Mouse (Mus musculus) neutrophil, adult 5-6 weeks (primary cell): ENCODE data around the gene Gnb2. TPM values are rescaled to one million over a fixed set of nuclear protein-coding genes. Genes with fewer than 3 reads are reported as not detected.

Source experiments
- ATAC-seq: fragments of 151-379, 151-347 bp; 2 replicates; pipeline ENCODE4 v1.8.0; 2017; ENCODE audit warnings: mild to moderate bottlenecking, moderate TSS enrichment; ENCODE audit not compliant: insufficient number of reproducible peaks, poor library complexity, low FRiP score, severe bottlenecking; ENCODE audit errors: extremely low read depth
- total RNA-seq: library from RNA; stranded (forward); fragments of 200-1000 nt; gene quantifications from 2 replicates; pipeline ENCODE4 v1.2.3, GENCODE M21; 2017

Gnb2 gene
- total RNA-seq, 1 experiment from 2014 or later: 434 TPM

DNA sequence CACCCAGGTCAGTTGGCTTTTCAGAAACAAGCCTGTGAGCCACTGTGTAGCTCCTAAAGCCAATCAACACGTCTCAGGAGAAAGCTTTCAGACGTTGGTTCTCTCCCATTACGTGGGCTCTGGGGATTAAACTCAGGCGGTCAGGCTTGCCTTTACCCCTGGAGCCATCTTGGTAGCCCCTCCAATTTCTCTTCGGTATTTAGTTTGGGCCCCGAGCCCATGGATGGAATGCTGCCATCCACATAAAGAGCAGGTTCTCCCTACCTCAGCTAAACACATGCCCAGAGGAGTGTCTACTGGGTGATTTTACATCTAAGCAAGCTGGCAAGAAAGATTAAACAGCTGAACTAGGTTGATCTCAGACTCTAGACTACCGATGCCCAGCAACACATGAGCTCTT lies 33.1 kb downstream of the Gnb2 start:
- ATAC-seq: no peak

DNA sequence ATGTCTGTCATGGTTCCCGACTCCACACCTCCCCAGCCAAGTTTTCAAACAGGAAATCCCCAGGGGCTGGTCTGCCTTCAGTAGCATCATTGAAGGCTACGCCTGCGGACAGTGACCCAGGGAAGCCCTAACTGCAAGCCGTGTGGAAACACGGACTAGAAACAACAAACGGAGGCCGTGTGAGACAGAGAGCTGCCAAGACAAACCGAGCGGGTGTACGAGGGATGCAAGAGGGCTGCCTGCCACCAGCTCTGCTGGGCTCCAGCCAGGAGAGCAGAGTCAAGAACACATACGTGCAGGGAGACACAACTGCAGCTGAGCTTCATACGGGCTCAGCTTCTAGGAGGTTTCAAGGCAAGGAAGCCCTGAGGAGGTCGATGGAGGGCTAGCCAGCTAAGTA lies 39.5 kb downstream of the Gnb2 start:
- ATAC-seq: no peak

DNA sequence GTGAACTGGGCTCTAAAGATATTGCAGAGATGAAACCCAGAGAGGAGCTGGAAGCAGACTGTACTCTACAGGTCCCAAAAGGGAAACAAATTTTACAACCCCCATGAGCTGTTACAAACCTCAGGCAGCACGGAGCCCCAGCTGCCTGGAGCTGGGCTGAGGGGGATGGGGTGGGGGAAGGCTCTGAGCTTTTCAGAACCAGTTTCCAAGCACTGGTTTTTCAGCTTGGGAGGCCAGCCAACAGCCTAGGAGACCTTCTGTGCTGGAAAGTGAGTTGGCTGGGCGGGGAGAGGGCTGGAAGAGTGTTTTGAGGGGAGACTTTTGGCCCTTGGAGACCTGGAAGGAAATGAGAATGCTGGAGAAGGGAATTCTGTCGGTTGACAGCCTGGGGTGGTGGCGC lies 41.8 kb downstream of the Gnb2 start:
- no peak for ATAC-seq

DNA sequence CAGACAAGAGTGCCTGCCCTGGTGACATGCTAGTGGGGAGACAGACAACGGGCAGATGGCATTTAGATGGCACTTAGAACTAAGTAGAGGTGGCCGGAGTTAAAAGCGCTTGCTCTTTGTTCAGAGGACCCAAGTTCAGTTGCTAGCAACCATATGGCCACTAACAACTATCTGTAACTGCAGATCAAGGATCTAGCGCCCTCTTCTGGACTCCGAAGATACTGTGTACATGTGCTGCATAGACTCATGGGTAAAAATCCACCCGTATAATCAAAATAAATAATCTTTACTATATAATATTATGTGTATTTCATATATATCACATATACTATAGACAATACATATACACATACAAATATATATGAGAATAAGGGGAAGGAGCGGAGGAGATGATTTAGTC lies 45.7 kb downstream of the Gnb2 start:
- no peak for ATAC-seq

DNA sequence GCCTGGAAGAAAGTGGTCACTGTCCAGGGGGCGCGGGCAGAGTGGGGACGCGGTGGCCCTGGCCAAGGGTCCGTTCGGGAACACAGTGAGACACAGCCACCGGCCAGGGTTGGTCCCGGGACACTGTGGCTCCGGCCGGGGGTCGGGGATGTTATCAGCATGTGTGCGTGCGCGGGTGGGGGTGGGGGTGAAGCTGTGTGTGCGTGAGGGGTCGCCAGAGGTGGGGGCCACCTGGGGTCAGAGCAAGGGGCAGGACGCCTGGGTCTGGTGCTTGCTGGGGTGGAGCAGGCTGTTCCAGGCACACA lies 47.5 kb downstream of the Gnb2 start:
- ATAC-seq: no peak

DNA sequence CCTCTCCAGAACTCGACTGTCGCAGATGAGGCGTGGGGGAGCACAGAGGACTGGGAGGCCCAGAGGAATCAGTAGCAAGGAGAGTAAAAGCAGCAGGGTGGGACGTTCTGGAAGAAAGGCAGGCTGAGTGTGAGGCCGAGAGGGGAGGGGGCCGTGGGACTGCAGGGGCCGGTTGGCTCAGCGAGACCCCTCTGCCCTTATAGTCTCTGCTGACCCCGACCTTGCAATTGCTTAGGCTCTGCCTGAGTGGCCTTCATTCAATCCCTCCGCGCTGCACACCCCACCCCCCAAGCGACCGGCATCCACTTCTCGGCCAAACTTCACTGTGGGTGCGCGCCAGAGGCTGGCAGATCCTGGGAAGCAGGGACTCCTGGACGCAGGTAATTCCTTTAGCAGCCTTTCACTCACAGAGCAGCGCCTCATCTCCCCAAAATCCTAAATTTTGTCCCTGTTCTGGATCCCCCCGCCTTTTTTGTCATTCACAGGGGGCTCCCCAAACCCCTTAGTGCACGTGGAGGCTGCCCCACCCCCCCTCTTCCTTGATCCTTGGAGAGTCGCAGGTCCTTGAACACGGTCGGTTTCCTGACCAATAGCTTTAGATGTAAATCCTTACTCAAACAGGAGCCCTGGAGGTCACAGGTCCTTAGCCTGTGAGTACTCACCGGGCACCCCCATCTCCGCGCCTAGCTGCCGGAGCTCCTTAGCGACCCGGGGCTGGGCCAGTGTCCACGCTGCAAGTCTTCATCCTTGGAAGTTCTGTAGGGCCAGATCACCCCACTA lies 48.0 kb downstream of the Gnb2 start:
- ATAC-seq: no peak

DNA sequence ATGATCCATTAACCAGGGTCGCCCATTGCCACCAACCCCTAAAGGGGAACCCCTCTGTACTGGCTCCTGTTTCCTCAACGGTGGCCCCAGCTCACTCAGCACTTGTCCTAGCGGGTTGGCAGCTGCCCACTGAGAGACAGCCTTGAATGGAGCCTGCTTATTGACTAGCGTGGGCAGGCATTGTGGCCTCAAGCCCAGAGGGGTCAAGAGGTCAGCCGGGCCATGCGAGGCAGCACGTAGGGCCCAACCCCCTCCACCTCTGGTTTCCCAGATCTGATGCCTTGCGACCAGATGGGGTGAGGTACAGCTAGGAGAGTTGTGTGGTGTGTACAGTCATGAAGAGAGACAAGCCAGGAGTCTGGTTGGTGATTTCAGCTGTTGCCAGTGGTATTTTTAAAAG lies 51.4 kb downstream of the Gnb2 start:
- no peak for ATAC-seq

DNA sequence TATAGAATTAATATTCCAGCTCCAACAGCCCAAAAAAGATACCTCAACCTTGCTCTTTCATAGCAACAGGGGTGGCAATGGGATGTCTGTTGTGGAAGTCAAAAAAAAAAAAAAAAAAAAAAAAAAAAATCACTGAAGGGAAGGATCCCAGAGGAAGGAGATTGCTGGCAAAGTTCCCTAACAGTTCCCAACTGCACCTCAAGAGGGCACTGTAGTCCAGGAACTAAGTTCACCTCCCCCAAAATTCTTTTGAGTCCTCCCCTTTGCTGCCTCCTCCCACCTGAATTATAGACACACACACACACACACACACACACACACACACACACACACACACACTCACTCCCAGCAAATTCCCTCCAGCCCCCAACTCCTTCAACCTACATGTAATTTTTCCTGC lies 52.2 kb downstream of the Gnb2 start:
- ATAC-seq: 0 out of 2 replicates have a peak, but pooled peaks have one; percentile 48

Other genes starting within 250 kb of the Gnb2 start
- gene Ache, start 246.0 kb downstream of the Gnb2 start, total RNA-seq: 0.25 and 0.47 TPM in 2 replicates
- 3.8 and 4.2 TPM in 2 replicates for gene Ufsp1, start 238.9 kb downstream of the Gnb2 start, total RNA-seq
- 326 and 333 TPM in 2 replicates for gene Srrt, start 225.8 kb downstream of the Gnb2 start, total RNA-seq
- 5.5 and 7.1 TPM in 2 replicates for gene Trip6, start 219.1 kb downstream of the Gnb2 start, total RNA-seq
- gene Slc12a9, start 199.9 kb downstream of the Gnb2 start, total RNA-seq: 38.5 and 44.8 TPM in 2 replicates
- gene Ephb4, start 183.4 kb downstream of the Gnb2 start, total RNA-seq: not detected in 2 replicates
- gene Zan, start 56.4 kb downstream of the Gnb2 start, total RNA-seq: not detected in 2 replicates
- 16.0 and 20.0 TPM in 2 replicates for gene Pop7, start 31.0 kb downstream of the Gnb2 start, total RNA-seq
- gene Gigyf1, start 15.0 kb downstream of the Gnb2 start, total RNA-seq: 32.0 and 37.7 TPM in 2 replicates
- not detected in 2 replicates for gene Epo, start 268 bp downstream of the Gnb2 start, total RNA-seq
- 0.37 TPM in 1 of 2 replicates, not detected in the other for gene Actl6b, start 20.0 kb upstream of the Gnb2 start, total RNA-seq
- 0.61 TPM in 1 of 2 replicates, not detected in the other for gene Tfr2, start 36.3 kb upstream of the Gnb2 start, total RNA-seq
- gene Mospd3, start 67.5 kb upstream of the Gnb2 start, total RNA-seq: 3.5 and 4.2 TPM in 2 replicates
- 0.25 and 0.58 TPM in 2 replicates for gene Pcolce, start 80.3 kb upstream of the Gnb2 start, total RNA-seq
- gene Fbxo24, start 95.5 kb upstream of the Gnb2 start, total RNA-seq: 0.61 and 0.70 TPM in 2 replicates
- 119 and 123 TPM in 2 replicates for gene Lrch4, start 95.6 kb upstream of the Gnb2 start, total RNA-seq
- gene Gm20605, start 95.7 kb upstream of the Gnb2 start, total RNA-seq: 41.0 and 44.6 TPM in 2 replicates
- gene Sap25, start 107.8 kb upstream of the Gnb2 start, total RNA-seq: 109 and 156 TPM in 2 replicates
- gene Irs3, start 112.2 kb upstream of the Gnb2 start, total RNA-seq: 0.47 and 0.61 TPM in 2 replicates
- 4.9 and 5.5 TPM in 2 replicates for gene Agfg2, start 151.2 kb upstream of the Gnb2 start, total RNA-seq
- gene Nyap1, start 208.1 kb upstream of the Gnb2 start, total RNA-seq: 0.12 TPM in 2 replicates
- gene Tsc22d4, start 212.2 kb upstream of the Gnb2 start, total RNA-seq: 170 TPM in 2 replicates
- gene Ppp1r35, start 245.3 kb upstream of the Gnb2 start, total RNA-seq: 9.7 and 12.8 TPM in 2 replicates